Mouse (Mus musculus): Measurements from ENCODE around the gene Prkcg.

DNA sequence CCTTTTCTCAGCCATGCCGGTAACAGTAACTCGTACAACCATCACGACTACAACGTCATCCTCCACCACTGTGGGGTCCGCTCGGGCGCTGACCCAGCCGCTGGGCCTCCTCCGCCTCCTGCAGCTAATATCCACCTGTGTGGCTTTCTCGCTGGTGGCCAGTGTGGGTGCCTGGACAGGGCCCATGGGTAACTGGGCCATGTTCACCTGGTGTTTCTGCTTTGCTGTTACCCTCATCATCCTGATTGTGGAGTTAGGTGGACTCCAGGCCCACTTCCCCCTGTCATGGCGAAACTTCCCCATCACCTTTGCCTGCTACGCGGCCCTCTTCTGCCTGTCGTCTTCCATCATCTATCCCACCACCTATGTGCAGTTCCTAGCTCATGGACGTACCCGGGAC lies 7.7 kb downstream of the Prkcg start:
- no peak for TF ChIP-seq TCF12 (IDR thresholded peaks at IDR 0.05; ENCODE audit: low read depth, low read length)
- TF ChIP-seq ETS1 (conservative IDR thresholded peaks at IDR 0.05; ENCODE audit: low read depth, low read length): no peak
- TF ChIP-seq POLR2A (IDR thresholded peaks at IDR 0.05; ENCODE audit: low read depth, low read length): no peak
